Mouse (Mus musculus): ENCODE measurements around the gene Golga1.

DNA sequence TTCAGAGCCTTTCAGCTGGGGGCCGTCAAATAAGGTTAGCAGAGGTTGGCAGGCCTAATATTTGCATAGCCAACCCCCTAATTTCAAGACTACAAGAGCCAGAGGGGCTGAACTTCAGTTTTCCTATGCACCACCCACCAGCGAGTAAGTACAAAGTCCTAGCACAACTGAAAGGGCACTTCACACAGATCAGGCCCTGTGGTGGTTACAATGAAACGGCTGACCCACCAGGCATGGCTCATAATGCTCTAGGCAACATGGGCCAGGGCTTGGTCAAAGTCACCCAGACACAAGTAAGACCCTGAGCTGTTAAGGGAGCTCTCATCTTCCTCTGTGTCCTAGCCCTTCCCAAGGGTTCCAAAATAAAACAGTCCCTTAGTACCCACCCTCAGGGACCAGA lies 63.5 kb downstream of the Golga1 start:
- TF ChIP-seq CTCF (IDR thresholded peaks at IDR 0.05; ENCODE audit: extremely low read depth, insufficient read depth, low read length) (no peak), POLR2A (IDR thresholded peaks at IDR 0.05; ENCODE audit: extremely low read depth, insufficient read depth, low read length) (no peak)
